Mouse (Mus musculus): ENCODE data around the gene Irf2bp2.

DNA sequence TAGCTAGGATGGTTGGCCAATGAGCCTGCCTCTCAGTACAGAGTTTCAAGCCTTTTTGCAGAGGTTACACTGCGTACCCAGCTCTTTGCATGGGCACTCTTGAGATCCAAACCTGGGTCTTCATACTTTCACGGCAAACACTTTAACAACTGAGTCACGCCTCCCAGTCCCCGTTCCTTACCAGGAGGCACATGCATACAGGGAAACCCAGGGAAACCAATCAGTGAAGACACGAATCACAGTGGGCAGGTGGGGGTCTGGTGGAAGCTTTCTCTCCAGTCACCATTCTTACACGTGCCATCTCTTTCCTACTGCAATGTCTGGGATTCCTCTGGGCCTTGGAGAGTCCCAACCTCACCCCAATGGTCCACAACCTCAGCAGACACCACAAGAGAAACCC is 12.1 kb downstream of the Irf2bp2 start:
- TF ChIP-seq CTCF (IDR thresholded peaks at IDR 0.05; ENCODE audit: borderline replicate concordance, insufficient read depth, low read depth, low read length) (no peak), POLR2A (IDR thresholded peaks at IDR 0.05; ENCODE audit: borderline replicate concordance, insufficient read depth, low read length) (no peak)
